In genomic region chr2:169634619-169635382, GRCm38 (mm10) we compare ENCODE assay signal across 8 mouse cellular contexts. TPM values are rescaled to one million over a fixed set of nuclear protein-coding genes. Genes with fewer than 3 reads are reported as not detected.
DNase-seq lines count a peak whose midpoint lies in the region; ATAC-seq and TF ChIP-seq lines count a peak whose summit lies in the region.

No protein-coding gene starts in this region.

- H3K4me3 ChIP-seq in kidney, adult 2 months (ENCODE audit: insufficient read depth, low read depth, low read length) = peak overlapping the region; percentile 65
- H3K4me3 ChIP-seq in embryonic facial prominence, embryonic 13.5 days = peak overlapping the region; percentile 74

- TF ChIP-seq POLR2A in kidney, adult 2 months (IDR thresholded peaks at IDR 0.05; ENCODE audit: low read depth, low read length) = no peak

- H3K9me3 ChIP-seq in embryonic facial prominence, embryonic 13.5 days = no peaks in the 10 kb centered on the region

- peak overlapping the region; percentile 73 for H3K27ac ChIP-seq in kidney, adult 2 months (ENCODE audit: insufficient read depth, low read depth, low read length)
- peak overlapping the region; percentile 22 for H3K27ac ChIP-seq in embryonic facial prominence, embryonic 13.5 days

- peak overlapping the region; percentile 91 for H3K9ac ChIP-seq in embryonic facial prominence, embryonic 13.5 days

- TF ChIP-seq CTCF in kidney, adult 2 months (conservative IDR thresholded peaks at IDR 0.05; ENCODE audit: insufficient read depth, insufficient read length, low read depth, low read length) = no peak

- H3K4me2 ChIP-seq in embryonic facial prominence, embryonic 13.5 days = peak overlapping the region; percentile 89

- peak; percentile 16 for DNase-seq in kidney, adult 2 months
- no peak for DNase-seq in kidney, adult 11 months
- DNase-seq in neural tube, embryonic 10.5 days (ENCODE audit: extremely low spot score, low spot score) = peak; percentile 35
- DNase-seq in spleen, postnatal 36 days (ENCODE audit: low spot score in 2 of 2) = no peak
- DNase-seq in thymus, postnatal 10 days (ENCODE audit: low spot score in 2 of 2) = no peak
- no peak for DNase-seq in adrenal gland, adult 18-20 months (ENCODE audit: low spot score in 2 of 2)

- no peaks in the 10 kb centered on the region for H3K4me1 ChIP-seq in kidney, adult 2 months (ENCODE audit: control insufficient read depth, insufficient read depth, low read length)
- H3K4me1 ChIP-seq in embryonic facial prominence, embryonic 13.5 days = peaks cover 48% of the 10 kb centered on the region

- H3K27me3 ChIP-seq in kidney, adult 2 months (replicated peaks; ENCODE audit: control insufficient read depth, insufficient read depth, low read length) = no peaks in the 10 kb centered on the region
- H3K27me3 ChIP-seq in embryonic facial prominence, embryonic 13.5 days = peaks cover 4% of the 10 kb centered on the region; the same call in 1 of the 2 replicates

- no peak for ATAC-seq in embryonic facial prominence, embryonic 13.5 days (ENCODE audit: insufficient number of reproducible peaks, insufficient read depth, low FRiP score, low TSS enrichment, low read depth)
- ATAC-seq in inflammation-experienced regulatory T-cells, adult 6 months = peak; percentile 50

- WGBS in kidney, adult 2 months = 26% methylated on average over 17 of the region's 17 CpGs
- 45% methylated on average over 17 of the region's 17 CpGs for WGBS in embryonic facial prominence, embryonic 13.5 days

- no peaks in the 10 kb centered on the region for H3K36me3 ChIP-seq in kidney, adult 2 months (ENCODE audit: control insufficient read depth, insufficient read depth, low read length)
- H3K36me3 ChIP-seq in embryonic facial prominence, embryonic 13.5 days = no peaks in the 10 kb centered on the region

RNA-seq across cellular contexts. Expression of gene Tshz2, which starts 2.0 kb away (rescaled TPM):
- 17.5 and 17.6 TPM in 2 replicates for polyA plus RNA-seq in kidney, adult 2 months (2012; rRNA removed)
- 10.2 and 12.3 TPM in 2 replicates for polyA plus RNA-seq in embryonic facial prominence, embryonic 13.5 days (2015; fragmentation: Nextera tagmentation; extraction: Ambion mirVana)
- under 1 TPM; 0.15 to 0.53 (median 0.35) TPM for polyA plus RNA-seq in inflammation-experienced regulatory T-cells, adult 6 months (2017; shearing (Covaris generic))
- 10 to 100 TPM; 37.8 to 50.7 TPM for total RNA-seq in adrenal gland, adult 18-20 months (2021)

RNA-seq across cellular contexts. Expression of gene Gm11011, which starts 47.3 kb away (rescaled TPM):
- not detected in 2 replicates for polyA plus RNA-seq in kidney, adult 2 months (2012; rRNA removed)
- not detected in 2 replicates for polyA plus RNA-seq in embryonic facial prominence, embryonic 13.5 days (2015; fragmentation: Nextera tagmentation; extraction: Ambion mirVana)
- not detected for polyA plus RNA-seq in inflammation-experienced regulatory T-cells, adult 6 months (2017; shearing (Covaris generic))
- total RNA-seq in adrenal gland, adult 18-20 months (2021) = not detected

Comparison
In these comparisons a context has a peak if more than half of its experiments do, and no peak if none do; other contexts are left out.
1. DNase-seq: peak in kidney, adult 2 months (single experiment) and neural tube, embryonic 10.5 days (single experiment); none in kidney, adult 11 months (single experiment), spleen, postnatal 36 days (0 of 2), thymus, postnatal 10 days (0 of 2) and adrenal gland, adult 18-20 months (0 of 2).